In genomic region chr3:30060058-30060457, GRCm38 (mm10) we compare ENCODE assay signal across 28 mouse cellular contexts.
"Had no signal": no experiment of that assay in that cellular context is flagged by ENCODE, and none has a peak within 500 bp of the region (broad histone marks: within the 10 kb centered on the region; RNA-seq: fewer than 3 reads in every experiment).

No protein-coding gene starts in this region.

- H3K9ac ChIP-seq: embryonic facial prominence, embryonic 12.5 days; embryonic facial prominence, embryonic 13.5 days; embryonic facial prominence, embryonic 15.5 days; forebrain, embryonic 12.5 days; forebrain, embryonic 13.5 days; forebrain, embryonic 15.5 days; forebrain, postnatal 0 days had no signal

- DNase-seq: cerebellum, adult 2 months; cerebellum, adult 8-10 months; cerebellum, adult 9-10 months; cerebellum, adult 9-11 months; cerebellum, postnatal 10 days; cerebellum, postnatal 14 days; cerebellum, postnatal 25 days; cerebellum, postnatal 36 days; embryo, embryonic 11 days; forebrain, postnatal 0 days; gastrocnemius, adult 2 months; gastrocnemius, postnatal 10 days; gastrocnemius, postnatal 14 days; gastrocnemius, postnatal 25 days; gastrocnemius, postnatal 36 days; heart, adult 11 months; heart, adult 18-20 months had no signal

- H3K4me1 ChIP-seq: embryonic facial prominence, embryonic 12.5 days; embryonic facial prominence, embryonic 13.5 days; embryonic facial prominence, embryonic 15.5 days; forebrain, embryonic 10.5 days; forebrain, embryonic 12.5 days; forebrain, embryonic 13.5 days; forebrain, embryonic 15.5 days had no signal

- ATAC-seq: forebrain, embryonic 13.5 days; forebrain, embryonic 14.5 days; forebrain, embryonic 15.5 days; forebrain, embryonic 16.5 days; forebrain, postnatal 0 days had no signal

- H3K27me3 ChIP-seq: embryonic facial prominence, embryonic 12.5 days; embryonic facial prominence, embryonic 13.5 days; embryonic facial prominence, embryonic 15.5 days; forebrain, embryonic 12.5 days; forebrain, embryonic 13.5 days; forebrain, embryonic 15.5 days had no signal

- H3K4me3 ChIP-seq: embryonic facial prominence, embryonic 10.5 days; embryonic facial prominence, embryonic 12.5 days; embryonic facial prominence, embryonic 13.5 days; embryonic facial prominence, embryonic 15.5 days; erythroblast, embryonic 14.5 days; forebrain, embryonic 10.5 days; forebrain, embryonic 12.5 days; forebrain, embryonic 13.5 days; forebrain, embryonic 15.5 days; gastrocnemius, adult 2 months had no signal

- H3K9me3 ChIP-seq: embryonic facial prominence, embryonic 10.5 days; embryonic facial prominence, embryonic 12.5 days; embryonic facial prominence, embryonic 13.5 days; embryonic facial prominence, embryonic 15.5 days; forebrain, embryonic 10.5 days; forebrain, embryonic 12.5 days; forebrain, embryonic 13.5 days; forebrain, embryonic 15.5 days had no signal

- H3K27ac ChIP-seq: embryonic facial prominence, embryonic 10.5 days; embryonic facial prominence, embryonic 12.5 days; embryonic facial prominence, embryonic 13.5 days; embryonic facial prominence, embryonic 15.5 days; forebrain, embryonic 10.5 days; forebrain, embryonic 12.5 days; forebrain, embryonic 13.5 days; forebrain, embryonic 15.5 days; gastrocnemius, adult 2 months had no signal

- H3K36me3 ChIP-seq: embryonic facial prominence, embryonic 10.5 days; embryonic facial prominence, embryonic 12.5 days; embryonic facial prominence, embryonic 13.5 days; embryonic facial prominence, embryonic 15.5 days; forebrain, embryonic 10.5 days; forebrain, embryonic 12.5 days; forebrain, embryonic 15.5 days had no signal

- H3K4me2 ChIP-seq: embryonic facial prominence, embryonic 12.5 days; embryonic facial prominence, embryonic 13.5 days; embryonic facial prominence, embryonic 15.5 days; forebrain, embryonic 12.5 days; forebrain, embryonic 13.5 days; forebrain, embryonic 15.5 days had no signal
